9 mouse cellular contexts compared by ENCODE assay signal in genomic region chr2:27886148-27886551, GRCm38 (mm10). TPM values are rescaled to one million over a fixed set of nuclear protein-coding genes. Genes with fewer than 3 reads are reported as not detected.
DNase-seq lines count a peak whose midpoint lies in the region; ATAC-seq and TF ChIP-seq lines count a peak whose summit lies in the region.
"Had no signal": no experiment of that assay in that cellular context is flagged by ENCODE, and none has a peak within 500 bp of the region (broad histone marks: within the 10 kb centered on the region; RNA-seq: fewer than 3 reads in every experiment).

Gene Col5a1 (plus strand): TSS chr2:27886425.

- no peak for TF ChIP-seq CTCF in midbrain, postnatal 0 days (IDR thresholded peaks at IDR 0.05)

- H3K4me2 ChIP-seq in forebrain, embryonic 16.5 days (ENCODE audit: low read length), result peak within 1 kb of the TSS; percentile 86
- H3K4me2 ChIP-seq in limb, embryonic 13.5 days (replicated peaks), result peak within 1 kb of the TSS; percentile 93
- peak within 1 kb of the TSS; percentile 94 for H3K4me2 ChIP-seq in midbrain, postnatal 0 days (ENCODE audit: low read depth, low read length, poor library complexity, severe bottlenecking)

- no peaks in the 10 kb centered on the region for H3K36me3 ChIP-seq in forebrain, embryonic 16.5 days (ENCODE audit: control insufficient read depth, insufficient read depth)
- no peaks in the 10 kb centered on the region for H3K36me3 ChIP-seq in hindbrain, embryonic 10.5 days
- H3K36me3 ChIP-seq in limb, embryonic 13.5 days, result peaks cover 7% of the 10 kb centered on the region; the same call in 1 of the 2 replicates
- H3K36me3 ChIP-seq in midbrain, postnatal 0 days (ENCODE audit: insufficient read depth, low read length), result no peaks in the 10 kb centered on the region

- peak within 1 kb of the TSS; percentile 58 for H3K4me3 ChIP-seq in forebrain, embryonic 16.5 days (replicated peaks; ENCODE audit: low read length)
- H3K4me3 ChIP-seq in hindbrain, embryonic 10.5 days, result peak within 1 kb of the TSS; percentile 75
- peak within 1 kb of the TSS; percentile 93 for H3K4me3 ChIP-seq in limb, embryonic 13.5 days
- peak within 1 kb of the TSS; percentile 47 for H3K4me3 ChIP-seq in midbrain, postnatal 0 days (ENCODE audit: low read depth, low read length)

- H3K9me3 ChIP-seq in forebrain, embryonic 16.5 days (ENCODE audit: control insufficient read depth, low read length), result no peaks in the 10 kb centered on the region
- no peaks in the 10 kb centered on the region for H3K9me3 ChIP-seq in hindbrain, embryonic 10.5 days
- no peaks in the 10 kb centered on the region for H3K9me3 ChIP-seq in limb, embryonic 13.5 days
- H3K9me3 ChIP-seq in midbrain, postnatal 0 days (ENCODE audit: low read length), result no peaks in the 10 kb centered on the region

- DNase-seq in cerebellum, adult 18-20 months, result peak; percentile 12 to 16
- DNase-seq in cerebellum, adult 11 months, result no peak
- peak; percentile 93 for DNase-seq in adrenal gland, adult 2 months
- DNase-seq in hindbrain, embryonic 10.5 days (ENCODE audit: low spot score), result peak; percentile 89
- peak; percentile 70 for DNase-seq in midbrain, postnatal 0 days (ENCODE audit: low spot score)
- DNase-seq in thymus, postnatal 0 days (ENCODE audit: low spot score), result peak; percentile 55

- peak within 1 kb of the TSS; percentile 54 for H3K9ac ChIP-seq in forebrain, embryonic 16.5 days (replicated peaks; ENCODE audit: low read depth, low read length)
- H3K9ac ChIP-seq in limb, embryonic 13.5 days, result peak within 1 kb of the TSS; percentile 96
- H3K9ac ChIP-seq in midbrain, postnatal 0 days (replicated peaks; ENCODE audit: low read length, poor library complexity, severe bottlenecking), result peak within 1 kb of the TSS; percentile 54

- under 1% methylated on average over 40 of the region's 45 CpGs for WGBS in forebrain, embryonic 16.5 days
- WGBS in hindbrain, embryonic 10.5 days, result under 1% methylated on average over 43 of the region's 45 CpGs
- WGBS in limb, embryonic 13.5 days, result under 1% methylated on average over 36 of the region's 45 CpGs
- under 1% methylated on average over 35 of the region's 45 CpGs for WGBS in midbrain, postnatal 0 days

- peak; percentile 93 for ATAC-seq in forebrain, embryonic 16.5 days
- peak; percentile 93 for ATAC-seq in limb, embryonic 13.5 days (ENCODE audit: low FRiP score, low read depth)
- peak; percentile 71 for ATAC-seq in midbrain, postnatal 0 days (ENCODE audit: low FRiP score)

- no peak within 1 kb of the TSS for H3K27ac ChIP-seq in forebrain, embryonic 16.5 days (ENCODE audit: low read length)
- H3K27ac ChIP-seq in hindbrain, embryonic 10.5 days, result peak within 1 kb of the TSS; percentile 91
- H3K27ac ChIP-seq in limb, embryonic 13.5 days, result peak within 1 kb of the TSS; percentile 97
- no peak within 1 kb of the TSS for H3K27ac ChIP-seq in midbrain, postnatal 0 days (ENCODE audit: low read depth, low read length)

- 0 out of 2 replicates have a peak, but pooled peaks cover 5% of the 10 kb centered on the region for H3K27me3 ChIP-seq in forebrain, embryonic 16.5 days (replicated peaks; ENCODE audit: control insufficient read depth, insufficient read depth, low read length)
- peaks cover 43% of the 10 kb centered on the region for H3K27me3 ChIP-seq in hindbrain, embryonic 10.5 days (ENCODE audit: insufficient read depth, poor library complexity, severe bottlenecking)
- H3K27me3 ChIP-seq in limb, embryonic 13.5 days, result no peaks in the 10 kb centered on the region
- peaks cover 9% of the 10 kb centered on the region; the same call in 1 of the 2 replicates for H3K27me3 ChIP-seq in midbrain, postnatal 0 days (ENCODE audit: insufficient read depth, low read length)

- peaks cover 20% of the 10 kb centered on the region for H3K4me1 ChIP-seq in forebrain, embryonic 16.5 days (replicated peaks; ENCODE audit: control insufficient read depth, insufficient read depth, low read length)
- H3K4me1 ChIP-seq in hindbrain, embryonic 10.5 days (replicated peaks), result peaks cover 58% of the 10 kb centered on the region
- peaks cover 68% of the 10 kb centered on the region for H3K4me1 ChIP-seq in limb, embryonic 13.5 days
- 0 out of 2 replicates have a peak, but pooled peaks cover 2% of the 10 kb centered on the region for H3K4me1 ChIP-seq in midbrain, postnatal 0 days (ENCODE audit: insufficient read depth, low read length)

RNA-seq across cellular contexts. Expression of gene Col5a1, which starts in this region (rescaled TPM):
- 10 to 100 TPM; 36.4 to 37.1 TPM for total RNA-seq in adrenal gland, adult 2 months (2021)
- 20.1 and 21.3 TPM in 2 replicates for polyA plus RNA-seq in adrenal gland, adult 2 months (2012; rRNA removed)
- 4.8 and 8.7 TPM in 2 replicates for polyA plus RNA-seq in forebrain, embryonic 16.5 days (2015; fragmentation: Nextera tagmentation; extraction: Ambion mirVana)
- polyA plus RNA-seq in hindbrain, embryonic 10.5 days (2016; fragmentation: Nextera tagmentation; extraction: Ambion mirVana), result 21.2 and 25.6 TPM in 2 replicates
- polyA plus RNA-seq in limb, embryonic 13.5 days (2015; fragmentation: Nextera tagmentation; extraction: Ambion mirVana), result 128 and 133 TPM in 2 replicates
- total RNA-seq in midbrain, postnatal 0 days (2014; rRNA removed), result 16.9 and 23.4 TPM in 2 replicates
- polyA plus RNA-seq in midbrain, postnatal 0 days (2015; fragmentation: Nextera tagmentation; extraction: Ambion mirVana), result 5.4 and 5.6 TPM in 2 replicates
- polyA plus RNA-seq in thymus, postnatal 0 days (2015; fragmentation: Nextera tagmentation; extraction: Ambion mirVana), result 10.5 and 12.2 TPM in 2 replicates
- total RNA-seq: neutrophil, adult 5-6 weeks had no signal

Comparison
In these comparisons a context has a peak if more than half of its experiments do, and no peak if none do; other contexts are left out.
1. H3K27ac ChIP-seq: peak in hindbrain, embryonic 10.5 days (single experiment) and limb, embryonic 13.5 days (single experiment); none in forebrain, embryonic 16.5 days (single experiment) and midbrain, postnatal 0 days (single experiment).
2. Peak in every context shown above with its lines, with median percentiles within 50 percentile points of each other: ATAC-seq, H3K4me2 ChIP-seq, H3K4me3 ChIP-seq and H3K9ac ChIP-seq.